Mouse (Mus musculus) adrenal gland, adult (tissue): ENCODE results near the gene Ntn3.
A peak's percentile ranks its signal among the peaks of the same experiment; 100 is the strongest.

Experiments used
- DNase-seq, 2 experiments: peaks; one replicate each; pipeline ENCODE4 v3.0.0; 2022 to 2023; ENCODE audit warnings: low spot score in 1 of 2; ENCODE audit not compliant: inconsistent age in 2 of 2

Gene Ntn3

DNA sequence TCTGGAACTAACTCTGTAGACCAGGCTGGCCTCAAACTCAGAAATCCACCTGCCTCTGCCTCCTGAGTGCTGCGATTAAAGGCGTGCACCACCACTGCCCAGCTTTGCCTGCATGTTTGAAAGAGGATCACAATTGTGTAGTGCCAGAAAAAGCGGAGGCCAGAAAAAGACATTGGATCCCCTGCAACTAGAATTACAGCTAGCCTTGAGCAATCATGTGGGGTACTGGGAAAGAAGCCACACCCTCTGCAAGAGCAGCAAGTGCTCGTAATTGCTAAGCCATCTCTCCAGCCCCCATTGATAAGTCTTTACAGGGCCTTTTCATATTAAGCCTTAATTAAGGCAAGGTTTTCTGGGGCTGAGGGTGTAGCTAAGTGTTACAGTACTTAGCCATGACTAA is 17.9 kb downstream of the Ntn3 start:
- peak in 1 of 2 experiments; percentile 40 for DNase-seq

DNA sequence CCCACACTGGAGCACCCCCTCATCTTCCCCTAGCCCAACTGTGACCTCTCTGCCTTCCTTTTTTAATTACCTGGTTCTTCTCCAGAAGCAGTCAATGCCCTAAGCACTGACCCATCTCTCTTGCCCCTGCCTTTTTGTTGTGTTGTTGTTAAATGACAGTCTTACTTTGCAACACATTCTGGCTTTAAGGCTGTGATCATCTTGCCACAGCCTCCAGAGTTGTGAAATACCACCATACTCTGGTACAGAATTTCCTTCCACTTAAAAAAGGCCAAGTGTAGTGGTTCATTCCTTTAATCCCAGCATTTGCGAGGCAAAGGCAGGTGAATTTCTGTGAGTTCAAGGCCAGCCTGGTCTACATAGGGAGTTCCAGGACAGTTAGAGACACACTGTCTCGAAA is 18.4 kb downstream of the Ntn3 start:
- DNase-seq = no peak

DNA sequence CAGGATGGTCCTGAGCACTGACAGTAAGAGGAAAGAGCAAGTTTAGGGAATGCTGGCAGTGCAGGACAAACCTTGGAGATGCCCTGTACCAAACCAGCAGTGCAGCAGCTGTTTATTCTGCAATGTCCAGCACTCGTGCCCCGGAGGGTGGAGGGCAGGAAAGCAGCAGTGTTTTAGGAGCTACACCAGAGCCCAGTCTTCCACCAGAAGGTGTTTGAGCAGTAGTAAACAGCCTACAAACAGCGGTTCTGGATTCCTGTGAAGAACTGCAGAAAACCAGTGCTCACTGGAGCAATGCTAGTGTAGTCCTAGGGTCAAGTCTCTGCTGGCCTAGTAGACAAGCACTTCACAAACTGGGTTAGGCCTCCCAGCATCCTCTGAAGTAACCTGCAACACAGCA is 35.1 kb downstream of the Ntn3 start:
- DNase-seq = no peak

DNA sequence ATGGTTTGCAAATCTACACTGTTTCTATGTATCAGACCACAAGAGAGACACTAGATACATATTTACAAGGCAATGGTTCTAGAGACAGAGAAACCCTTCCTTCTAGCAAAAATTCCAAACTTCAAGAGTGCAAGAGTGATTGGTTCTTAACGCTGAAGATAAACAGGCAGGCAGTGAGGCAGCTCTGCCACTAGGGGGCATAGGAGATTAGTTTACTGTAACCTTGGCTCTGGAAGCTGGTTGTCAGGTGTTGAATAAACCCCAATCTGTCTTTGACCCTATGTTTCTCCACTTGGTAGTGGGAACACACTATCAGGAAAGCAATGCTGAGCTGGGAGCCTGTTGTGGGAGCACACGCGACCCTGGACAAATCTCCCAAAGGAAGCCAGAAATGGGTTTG is 35.9 kb downstream of the Ntn3 start:
- peak; percentile 64 to 91 for DNase-seq

DNA sequence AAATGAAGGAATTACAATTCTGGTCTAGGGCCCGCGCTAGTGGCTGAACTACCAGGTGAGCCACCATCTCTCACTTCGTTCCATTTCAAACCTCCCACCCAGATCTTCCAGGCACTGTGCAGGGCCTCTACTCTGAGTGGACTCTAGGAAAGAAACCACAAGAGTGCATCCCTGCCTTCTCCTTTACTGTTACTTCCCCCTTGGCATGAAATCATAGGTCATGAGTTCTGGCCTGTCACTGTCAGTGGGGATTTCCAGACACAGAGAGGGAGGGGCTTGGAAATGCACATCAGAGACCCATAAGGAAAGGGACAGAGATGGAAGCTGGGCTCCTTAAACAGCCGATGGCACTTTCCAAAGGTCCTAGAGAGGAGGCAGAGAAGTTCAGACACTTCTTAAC is 37.6 kb downstream of the Ntn3 start:
- DNase-seq = no peak

DNA sequence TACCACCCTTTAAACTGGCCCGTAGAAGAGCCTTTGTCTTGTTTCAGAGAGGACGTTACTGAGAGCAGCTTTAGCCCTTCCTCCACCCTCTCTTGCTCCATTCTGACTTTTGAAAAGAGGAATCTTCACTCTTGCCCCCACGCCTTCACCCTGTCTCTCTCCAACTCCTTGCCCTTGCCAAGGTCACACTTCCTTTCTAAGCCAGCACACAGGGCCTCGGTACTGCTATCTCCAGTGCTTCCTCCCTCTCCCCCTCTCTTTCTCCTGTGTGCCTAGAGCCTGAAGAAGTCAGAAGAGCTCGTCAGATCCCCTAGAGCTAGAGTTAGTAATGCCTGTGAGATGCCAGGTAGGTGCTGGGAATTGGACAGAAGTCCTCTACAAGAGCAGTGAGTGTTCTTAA is 38.6 kb downstream of the Ntn3 start:
- no peak for DNase-seq

DNA sequence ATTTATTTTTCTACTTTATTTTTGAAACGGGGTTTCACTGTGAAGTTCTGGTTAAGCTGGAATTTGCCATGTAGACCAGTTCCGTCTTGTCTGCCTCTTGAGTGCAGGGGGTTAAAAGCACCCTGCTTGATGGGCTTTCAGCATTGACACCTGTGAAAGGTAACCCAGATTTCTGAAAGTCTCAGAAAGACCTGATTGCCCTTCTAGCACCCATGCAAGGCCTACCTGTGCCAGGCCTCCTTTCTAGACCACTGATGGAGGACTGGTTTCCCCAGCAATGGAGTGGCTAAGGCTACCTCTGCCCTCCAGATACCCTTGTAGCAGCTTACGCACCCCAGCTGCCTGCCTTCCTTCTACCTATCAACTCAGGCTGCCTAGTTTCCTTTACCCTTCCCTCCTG is 39.2 kb downstream of the Ntn3 start:
- no peak for DNase-seq

DNA sequence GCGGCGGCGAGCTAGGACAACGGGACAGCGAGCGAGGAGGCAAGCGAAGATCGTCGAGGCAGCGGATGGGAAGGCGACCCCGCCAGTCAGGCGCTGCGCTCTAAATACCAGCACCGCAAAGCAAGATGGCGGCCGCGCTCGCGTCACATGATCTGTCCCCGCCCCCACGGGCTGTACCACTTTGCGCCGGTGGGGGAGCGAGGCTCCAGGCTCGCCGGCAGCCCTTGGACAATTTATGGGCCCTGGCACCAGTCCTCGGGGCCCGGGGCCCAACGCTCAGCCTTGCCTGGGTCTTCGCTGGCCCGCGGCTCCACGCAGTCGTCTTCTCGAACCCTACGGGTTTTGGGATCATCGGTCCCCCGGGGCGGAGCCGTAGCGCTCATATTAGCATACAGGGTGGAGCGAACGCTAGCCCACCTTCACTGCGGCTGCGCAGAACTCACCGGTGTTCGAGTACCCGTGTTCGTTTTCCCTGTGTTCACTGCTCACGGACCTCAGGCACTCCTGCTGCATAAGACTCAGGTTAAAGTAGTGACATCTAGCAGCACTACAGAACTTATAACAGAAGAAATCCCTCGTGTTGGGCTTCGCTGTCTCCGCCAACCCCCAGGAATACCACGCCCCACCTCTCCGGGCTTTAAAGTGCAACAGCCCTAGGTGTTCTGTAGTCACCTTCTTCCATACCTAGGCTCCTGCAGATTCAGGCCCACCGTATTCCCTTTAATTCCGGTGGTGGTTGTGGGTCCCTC is 39.8 kb downstream of the Ntn3 start, which contains the start of gene Atp6v0c:
TSS of gene Atp6v0c (minus strand) at position 386 of the 749 bp plus-strand sequence.
- peak; percentile 95 to 99 for DNase-seq

DNA sequence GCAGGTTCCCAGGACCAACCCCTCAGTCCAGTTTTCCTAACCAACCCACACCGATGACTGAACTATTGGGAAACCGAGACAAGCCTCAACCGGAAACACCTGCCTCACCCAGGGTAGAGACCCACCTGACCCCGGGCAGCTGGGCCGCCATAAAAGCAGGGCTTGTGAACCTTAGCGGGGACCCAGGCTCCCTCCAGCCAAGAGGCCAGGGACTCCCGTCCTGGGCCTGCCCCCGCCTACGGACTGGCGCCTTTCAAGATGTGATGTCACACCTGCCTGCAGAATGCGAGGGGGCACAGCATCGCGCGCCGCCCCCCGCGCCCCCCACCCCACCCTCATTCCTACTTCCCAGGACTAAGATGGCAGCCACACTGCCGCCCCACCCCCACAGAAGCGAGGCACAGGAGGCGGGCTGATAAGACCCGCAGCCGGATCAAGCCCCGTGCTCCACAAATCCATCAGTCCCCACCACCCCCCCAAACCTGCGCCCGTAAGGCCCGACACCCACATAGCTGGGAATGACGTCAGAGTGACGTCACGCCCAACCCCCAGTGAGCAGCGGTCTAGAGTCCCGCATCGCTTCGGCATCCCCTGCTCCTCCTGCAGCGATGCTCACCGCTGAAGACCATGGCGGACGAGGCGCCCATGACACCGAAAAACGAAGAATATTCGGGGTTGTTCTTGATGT is 40.6 kb downstream of the Ntn3 start:
- DNase-seq = peak in 1 of 2 experiments; percentile 80

DNA sequence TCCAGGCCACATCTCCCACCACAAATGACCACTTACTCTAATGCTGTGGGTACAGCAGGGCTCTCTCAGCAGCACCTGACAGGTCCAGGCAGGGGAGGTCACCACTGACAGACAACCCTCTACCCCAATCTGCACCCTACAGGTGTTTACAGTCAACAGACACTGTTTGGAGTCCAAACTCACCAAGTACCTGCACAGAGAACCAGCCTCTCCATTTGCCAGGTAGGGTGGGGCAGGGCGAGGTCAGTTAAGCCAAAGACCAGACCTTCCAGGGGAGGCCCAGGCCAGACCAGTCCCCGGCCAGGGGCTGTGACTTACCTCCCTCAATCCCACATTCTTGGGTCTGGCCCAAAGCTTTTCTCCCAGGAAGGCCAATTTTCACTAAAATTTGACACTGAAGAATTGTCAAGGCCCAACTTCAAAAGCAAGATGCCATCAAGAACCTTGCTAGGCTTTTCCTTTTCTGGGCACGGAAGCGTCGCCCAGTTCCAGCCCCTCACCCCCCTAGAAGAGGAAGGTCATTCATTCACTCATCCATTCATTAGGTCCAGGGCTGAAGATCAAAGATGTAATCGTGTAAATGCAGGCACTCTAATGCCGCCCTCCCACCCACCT is 41.3 kb downstream of the Ntn3 start:
- DNase-seq = peak; percentile 44 to 84

DNA sequence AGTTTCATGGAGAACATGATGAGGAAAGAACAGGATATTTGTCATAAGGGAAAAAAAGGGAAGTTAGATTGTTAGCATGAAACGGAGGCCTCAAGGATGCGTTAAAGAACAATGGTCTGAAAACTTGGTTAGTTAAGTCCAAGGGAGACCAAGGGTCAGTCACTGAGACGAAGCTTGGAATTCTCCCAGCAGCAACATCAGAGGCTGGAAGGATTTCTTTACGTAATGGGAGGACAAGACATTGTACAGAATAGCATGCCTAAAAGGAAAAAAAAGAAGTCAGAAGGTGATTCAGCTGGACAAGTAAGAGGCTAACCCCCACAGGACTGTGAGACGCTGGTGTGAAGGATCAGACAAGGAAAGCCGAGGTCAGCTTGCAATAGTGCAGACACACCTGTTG is 42.2 kb downstream of the Ntn3 start:
- peak in 1 of 2 experiments; percentile 57 for DNase-seq

DNA sequence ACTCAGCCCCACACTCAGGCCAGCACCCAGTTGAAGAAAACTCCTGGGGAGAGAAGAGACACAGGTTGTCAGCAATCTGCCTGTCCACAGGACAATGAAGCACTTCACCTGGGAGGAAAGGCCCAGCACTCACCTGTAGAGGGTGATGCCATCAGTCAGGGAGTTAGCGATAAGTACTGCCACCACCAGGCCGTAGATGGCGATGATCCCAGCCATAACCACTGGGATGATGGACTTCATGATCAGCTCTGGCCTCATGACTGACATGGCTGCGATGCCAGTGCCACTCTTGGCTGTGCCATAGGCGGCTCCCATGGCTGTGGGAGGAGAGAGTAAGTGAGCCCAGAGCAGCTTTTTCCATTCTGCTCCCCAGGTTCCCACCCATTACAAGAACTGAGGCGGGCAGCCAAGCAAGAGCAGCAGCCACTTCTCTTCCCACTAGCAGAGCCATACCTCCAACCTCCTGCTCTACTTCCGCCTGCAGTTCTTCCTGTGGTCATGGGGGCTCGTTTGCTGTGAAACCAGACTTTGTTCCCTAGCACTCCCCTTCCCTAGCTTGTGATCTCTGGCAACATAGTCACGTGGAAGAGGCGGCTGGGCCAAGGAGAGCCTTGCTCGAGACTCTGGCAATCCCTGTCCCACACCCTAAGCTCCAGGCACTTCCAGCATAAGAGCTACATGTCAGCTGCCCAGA is 44.6 kb downstream of the Ntn3 start:
- peak in 1 of 2 experiments; percentile 56 for DNase-seq

DNA sequence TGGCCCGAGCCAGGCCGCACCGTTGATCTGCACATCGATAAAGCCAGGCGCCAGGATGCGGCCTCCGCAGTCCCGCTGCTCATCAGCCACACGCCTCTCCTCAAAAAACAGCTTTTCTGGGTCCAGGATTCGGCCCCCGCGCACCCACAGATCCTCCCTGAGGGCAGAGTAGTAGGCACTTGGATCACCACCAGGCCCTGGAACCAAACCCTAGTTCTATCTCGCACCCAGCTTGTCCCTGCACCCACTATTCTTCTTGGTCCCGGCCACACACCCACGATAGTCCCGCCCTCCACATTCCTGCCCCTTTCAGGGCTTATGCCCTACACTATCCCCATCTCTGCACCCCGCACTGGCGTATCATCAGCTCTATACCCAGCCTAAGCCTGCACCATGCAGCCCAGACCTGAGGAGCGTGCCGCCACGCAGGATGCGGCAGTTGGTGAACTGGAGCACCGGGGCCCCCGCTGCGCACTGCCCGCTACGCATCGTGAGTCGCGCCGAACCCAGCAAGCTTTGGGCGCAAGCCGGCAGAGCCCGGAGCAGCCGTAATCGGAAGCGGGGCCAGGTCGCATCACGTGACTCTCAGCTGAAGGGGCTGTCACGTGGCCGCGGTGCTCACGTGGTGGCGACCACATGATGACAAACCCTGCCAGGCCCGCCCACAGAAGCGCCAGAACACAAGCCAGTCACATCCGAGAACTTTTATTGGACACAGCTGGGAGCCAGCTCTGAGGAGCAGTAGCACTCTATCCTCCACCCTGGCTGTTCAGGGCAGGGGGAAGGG is 46.0 kb downstream of the Ntn3 start, which contains the start of gene Amdhd2:
TSS of gene Amdhd2 (minus strand) at position 591 of the 787 bp plus-strand sequence.
- DNase-seq = peak; percentile 97 to 99

DNA sequence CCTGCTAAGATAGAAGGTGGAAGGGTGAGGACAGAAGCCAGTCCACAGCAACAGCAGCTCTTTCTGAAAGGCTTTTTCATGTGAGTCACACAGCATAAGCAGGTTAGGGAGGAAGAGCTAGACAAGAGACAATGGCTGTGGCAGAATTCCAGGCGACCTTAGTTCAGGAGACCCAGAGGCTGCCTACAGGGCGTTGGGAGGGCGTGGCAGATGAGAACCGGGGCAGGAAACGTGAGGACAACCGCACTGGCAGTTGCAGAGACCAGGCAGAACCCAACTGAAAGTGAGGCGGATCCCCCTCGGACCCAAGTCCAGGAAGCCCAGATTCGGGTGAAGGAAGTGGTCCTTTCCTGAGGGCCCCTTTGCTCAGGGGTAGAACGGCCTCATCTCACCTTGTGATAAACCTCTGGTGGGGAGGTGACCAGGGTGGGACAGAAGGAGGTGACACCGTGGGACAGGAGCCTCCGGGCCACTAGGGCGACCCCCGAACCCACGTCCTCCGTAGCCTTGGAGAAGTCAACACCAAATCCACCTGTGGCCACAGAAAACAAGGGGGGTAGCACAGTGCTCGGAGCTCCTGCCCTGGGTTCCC is 46.7 kb downstream of the Ntn3 start:
- peak in 1 of 2 experiments; percentile 47 for DNase-seq

DNA sequence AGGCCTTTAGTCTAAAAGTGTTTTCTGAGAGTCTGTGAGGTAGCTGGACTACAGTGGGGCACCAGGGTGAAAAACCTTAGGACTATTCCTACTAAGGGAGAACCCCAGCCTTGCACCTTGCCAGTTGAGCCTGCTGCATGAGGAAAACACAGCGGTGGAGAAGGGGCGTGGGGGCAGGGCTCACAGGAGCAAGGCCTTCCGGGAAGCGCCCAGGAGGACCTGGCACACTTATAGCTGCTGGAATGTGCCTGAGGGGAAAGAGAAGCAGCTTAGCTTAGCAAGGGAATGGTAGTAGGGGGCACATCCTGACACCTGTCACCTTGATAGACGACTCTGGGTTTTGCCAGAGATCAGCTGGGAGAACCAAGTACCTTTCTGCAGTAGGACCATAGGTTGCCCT is 47.9 kb downstream of the Ntn3 start:
- DNase-seq = no peak

DNA sequence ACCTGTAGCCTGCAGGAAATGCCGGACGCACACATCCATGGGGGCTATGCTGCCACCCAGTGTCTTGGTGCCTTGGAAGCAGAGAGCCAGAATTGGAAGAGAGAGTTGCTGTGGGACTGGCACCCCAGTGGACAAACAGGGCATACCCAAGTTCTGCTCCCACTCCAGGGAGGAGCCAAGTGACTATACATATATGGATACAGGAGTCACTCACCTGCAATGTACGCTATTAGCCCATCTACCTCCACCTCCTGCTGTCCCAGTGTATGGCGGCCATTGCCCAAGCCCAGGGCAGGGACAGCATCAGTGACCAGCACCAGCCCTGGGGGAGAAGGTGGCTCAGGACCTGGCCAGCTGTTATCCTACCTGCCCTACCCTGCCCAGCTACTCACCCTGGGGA is 51.8 kb downstream of the Ntn3 start:
- no peak for DNase-seq

DNA sequence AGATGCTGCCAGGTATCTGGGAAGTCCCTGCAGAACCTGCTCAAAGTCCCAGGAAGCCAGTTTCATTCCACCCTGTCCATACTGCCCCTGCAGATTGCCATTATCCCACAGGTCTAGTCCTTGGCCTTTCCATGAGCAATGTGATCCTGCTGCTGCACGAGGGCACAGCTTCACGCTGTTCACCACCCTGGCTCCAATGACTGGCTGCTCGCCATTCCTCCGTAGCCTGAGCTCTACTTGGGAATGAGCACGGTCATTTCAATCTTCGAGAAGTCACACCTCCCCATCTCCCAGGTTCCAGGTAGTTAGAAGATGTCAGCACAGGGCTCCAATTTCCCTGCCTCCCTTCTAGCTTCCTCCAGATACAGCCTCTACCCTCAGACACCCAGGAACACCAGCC is 52.2 kb downstream of the Ntn3 start:
- DNase-seq = no peak

DNA sequence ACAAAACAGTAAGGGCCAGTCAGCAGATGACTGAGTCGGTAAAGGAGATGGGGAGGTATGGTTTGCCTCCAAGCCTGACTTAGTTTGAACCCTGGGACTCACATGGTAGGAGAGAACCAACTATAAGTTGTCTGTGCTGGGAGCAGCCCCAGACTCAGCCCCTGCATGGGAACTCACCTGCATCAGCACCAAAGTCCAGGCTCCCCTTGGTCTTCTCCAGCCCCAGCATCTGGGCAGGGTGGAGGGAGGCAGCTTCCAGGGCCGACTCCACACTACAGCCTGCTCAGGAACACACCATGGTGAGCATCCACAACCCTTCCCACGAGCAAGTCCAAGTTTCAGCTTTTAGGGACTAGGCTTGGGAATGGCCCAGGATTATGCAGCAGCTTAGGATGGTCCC is 52.9 kb downstream of the Ntn3 start:
- no peak for DNase-seq

DNA sequence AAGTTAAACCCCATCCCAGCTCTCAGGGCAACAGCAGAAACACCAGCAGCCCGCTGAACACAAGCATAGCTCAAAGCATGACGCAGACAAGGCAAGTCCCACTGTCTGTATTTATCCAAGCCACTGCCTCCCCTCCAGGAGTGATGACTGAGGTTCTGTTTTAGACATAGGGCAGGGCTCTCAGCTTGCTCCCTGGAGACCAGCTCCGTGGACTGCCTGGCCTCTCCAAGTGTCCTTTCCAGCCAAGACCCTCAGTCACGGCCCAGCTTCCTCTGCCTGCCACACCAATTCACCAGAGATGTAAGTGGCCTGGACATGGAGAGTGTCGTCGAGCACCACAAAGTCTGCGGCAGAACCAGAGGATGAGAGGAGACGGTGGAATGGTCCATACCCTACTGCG is 53.6 kb downstream of the Ntn3 start:
- DNase-seq = no peak

DNA sequence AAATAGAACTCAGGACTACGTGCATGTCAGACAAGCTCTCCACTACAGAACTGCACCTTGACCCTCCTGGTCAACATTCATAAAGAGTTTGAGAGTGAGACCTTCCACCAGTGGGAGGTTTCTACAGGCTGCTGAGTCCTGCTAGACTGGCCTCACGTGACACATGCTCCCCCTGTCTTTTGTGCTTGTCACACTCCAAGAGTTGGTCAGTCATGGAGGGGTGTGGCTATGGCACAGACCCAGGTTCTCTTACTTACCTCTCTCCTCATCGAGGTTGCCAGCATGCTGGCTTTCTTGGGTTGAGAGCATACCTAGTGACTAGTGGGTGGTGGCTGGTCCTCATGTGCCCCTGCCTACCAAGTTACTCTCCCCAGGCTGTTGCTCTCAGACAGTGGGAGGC is 54.9 kb downstream of the Ntn3 start:
- DNase-seq = no peak
